Mouse (Mus musculus): ENCODE measurements around the gene Ppip5k1. TPM values are rescaled to one million over a fixed set of nuclear protein-coding genes. Genes with fewer than 3 reads are reported as not detected.

Ppip5k1 gene
- 12.6 and 17.1 TPM in 2 replicates for polyA plus RNA-seq (2012; rRNA removed)

GRCm38 (mm10) chr2:121354820-121355592 is at the start of gene Ppip5k1:
Gene Ppip5k1 (minus strand): TSS chr2:121355396.

DNA sequence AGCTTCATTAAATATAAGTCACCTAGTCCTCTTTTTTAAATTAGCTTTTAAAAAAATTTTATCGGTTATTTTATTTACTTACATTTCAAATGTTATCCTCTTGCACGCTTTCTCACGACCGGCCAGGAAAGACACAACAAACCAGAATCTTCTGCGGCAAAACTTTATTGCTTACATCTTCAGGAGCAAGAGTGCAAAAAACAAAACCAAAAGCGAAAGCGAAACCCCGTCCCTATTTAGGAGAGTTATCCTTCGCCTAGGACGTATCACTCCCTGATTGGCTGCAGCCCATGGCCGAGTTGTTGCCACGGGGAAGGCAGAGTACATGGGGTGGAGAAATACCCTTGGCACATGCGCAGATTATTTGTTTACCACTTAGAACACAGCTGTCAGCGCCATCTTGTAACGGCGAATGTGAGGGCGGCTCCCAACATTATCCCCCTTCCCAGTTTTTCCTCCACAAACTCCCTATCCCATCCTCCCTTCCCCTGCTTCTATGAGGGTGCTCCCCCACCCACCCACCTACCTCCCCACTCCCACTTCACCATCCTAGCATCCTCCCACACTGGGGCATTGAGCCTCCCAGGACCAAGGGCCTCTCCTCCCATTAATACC is 31.9 kb upstream of the Ppip5k1 start, which contains the start of gene Strc:
Gene Strc (minus strand): TSS at position 208 of the 615 bp plus-strand sequence.

DNA sequence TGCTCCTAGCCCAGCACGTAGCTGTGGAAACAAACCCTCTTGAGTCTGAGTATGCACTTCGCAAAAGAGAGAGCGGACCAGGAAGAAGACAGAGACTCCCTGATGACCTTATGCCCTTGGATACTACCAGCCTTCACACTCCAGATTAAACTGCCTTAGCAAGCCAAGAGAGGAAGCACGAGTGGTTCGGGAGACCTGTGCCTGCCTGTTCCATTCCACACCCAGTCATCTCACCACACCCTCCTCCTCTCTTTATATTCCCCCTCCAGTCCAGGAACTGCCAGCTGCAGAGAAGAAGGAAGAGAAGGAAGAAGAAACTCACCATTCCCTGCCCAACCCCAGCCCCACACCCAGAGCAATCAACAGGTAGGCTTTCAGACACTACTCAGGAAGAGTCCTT is 2.3 kb upstream of the Ppip5k1 start, which contains the start of gene Ckmt1:
Gene Ckmt1 (plus strand): TSS at position 221 of the 400 bp plus-strand sequence.

GRCm38 (mm10) chr2:121288901-121289729 is 66.1 kb downstream of the Ppip5k1 start, which contains the start of gene Map1a:
Gene Map1a (plus strand): TSS chr2:121289600.

DNA sequence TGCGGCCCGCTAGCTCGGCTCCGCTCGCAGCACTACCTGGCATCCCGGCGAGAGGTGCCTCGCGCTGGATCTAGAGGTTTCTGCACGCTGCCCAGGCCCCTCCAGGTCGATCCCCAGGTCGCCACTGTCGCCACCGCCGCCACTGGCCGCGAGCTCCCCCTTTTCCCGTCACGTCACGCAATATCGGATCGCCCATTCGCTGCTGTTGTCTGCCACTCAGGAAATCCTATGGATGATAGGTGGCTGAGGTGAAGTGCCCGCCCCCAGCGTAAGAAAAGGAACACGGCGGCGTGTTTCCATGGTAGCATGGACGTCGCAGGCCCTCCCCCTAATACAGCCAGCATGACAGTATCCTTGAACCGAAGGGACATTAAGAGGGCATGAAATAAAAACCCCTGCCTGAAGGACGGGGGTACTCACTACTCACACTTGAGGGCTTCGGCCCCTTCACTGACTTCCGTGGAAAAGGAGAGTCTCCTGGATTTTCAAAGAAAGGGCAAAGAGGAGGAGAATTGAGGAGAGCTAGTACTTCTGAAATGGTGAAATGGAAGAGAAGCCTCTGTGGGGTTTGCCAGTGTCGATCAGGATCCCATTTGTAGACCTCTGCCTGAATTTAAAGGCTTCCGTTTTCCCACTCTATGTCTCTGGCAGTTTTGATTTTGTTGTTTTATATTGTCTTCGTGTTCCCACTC is 83.8 kb downstream of the Ppip5k1 start, which contains the start of gene Trp53bp1:
Gene Trp53bp1 (minus strand): TSS at position 172 of the 692 bp plus-strand sequence.

Other genes starting within 250 kb of the Ppip5k1 start
- 0.03 TPM in 1 of 2 replicates, not detected in the other for gene Tgm7, start 245.6 kb downstream of the Ppip5k1 start, polyA plus RNA-seq (2012; rRNA removed)
- gene Adal, start 215.0 kb downstream of the Ppip5k1 start, polyA plus RNA-seq (2012; rRNA removed), result 1.00 and 1.4 TPM in 2 replicates
- gene Lcmt2, start 214.7 kb downstream of the Ppip5k1 start, polyA plus RNA-seq (2012; rRNA removed), result 6.1 and 8.3 TPM in 2 replicates
- 8.8 and 11.5 TPM in 2 replicates for gene Tubgcp4, start 184.7 kb downstream of the Ppip5k1 start, polyA plus RNA-seq (2012; rRNA removed)
- gene Zscan29, start 184.3 kb downstream of the Ppip5k1 start, polyA plus RNA-seq (2012; rRNA removed), result 0.63 and 0.77 TPM in 2 replicates
- 4.7 and 8.6 TPM in 2 replicates for gene Trp53bp1, start 84.0 kb downstream of the Ppip5k1 start, polyA plus RNA-seq (2012; rRNA removed)
- 3.0 and 3.6 TPM in 2 replicates for gene Map1a, start 65.8 kb downstream of the Ppip5k1 start, polyA plus RNA-seq (2012; rRNA removed)
- gene Ckmt1, start 2.3 kb upstream of the Ppip5k1 start, polyA plus RNA-seq (2012; rRNA removed), result 582 and 597 TPM in 2 replicates
- 0.05 and 0.15 TPM in 2 replicates for gene Strc, start 31.8 kb upstream of the Ppip5k1 start, polyA plus RNA-seq (2012; rRNA removed)
- 494 and 1,371 TPM in 2 replicates for gene Pdia3, start 58.4 kb upstream of the Ppip5k1 start, polyA plus RNA-seq (2012; rRNA removed)
- gene Catsper2, start 58.4 kb upstream of the Ppip5k1 start, polyA plus RNA-seq (2012; rRNA removed), result 0.02 and 0.09 TPM in 2 replicates
- 1.6 and 2.4 TPM in 2 replicates for gene Ell3, start 88.9 kb upstream of the Ppip5k1 start, polyA plus RNA-seq (2012; rRNA removed)
- 195 and 280 TPM in 2 replicates for gene Serf2, start 93.8 kb upstream of the Ppip5k1 start, polyA plus RNA-seq (2012; rRNA removed)
- 1.3 and 1.6 TPM in 2 replicates for gene Hypk, start 97.9 kb upstream of the Ppip5k1 start, polyA plus RNA-seq (2012; rRNA removed)
- gene Serinc4, start 101.4 kb upstream of the Ppip5k1 start, polyA plus RNA-seq (2012; rRNA removed), result 0.05 and 0.16 TPM in 2 replicates
- 0.23 and 0.53 TPM in 2 replicates for gene Mfap1b, start 118.7 kb upstream of the Ppip5k1 start, polyA plus RNA-seq (2012; rRNA removed)
- gene Mfap1a, start 151.3 kb upstream of the Ppip5k1 start, polyA plus RNA-seq (2012; rRNA removed), result 0.05 and 0.35 TPM in 2 replicates
- 0.32 and 0.76 TPM in 2 replicates for gene Wdr76, start 151.3 kb upstream of the Ppip5k1 start, polyA plus RNA-seq (2012; rRNA removed)